Mouse (Mus musculus) midbrain, embryonic 12.5 days (tissue): ENCODE data around the gene Gm10961. TPM values are rescaled to one million over a fixed set of nuclear protein-coding genes. Genes with fewer than 3 reads are reported as not detected.
"Not testable (repeated sequence)": the region's sequence is repeated elsewhere in the genome, so short reads cannot be mapped to it uniquely, and the experiment has no call there.

ENCODE experiments used
- ATAC-seq: fragments of 200-750 bp; cut with Nextera tagmentation; 2 replicates; pipeline ENCODE4 v1.8.0; 2017; ENCODE audit warnings: low read depth, moderate TSS enrichment, moderate library complexity; ENCODE audit not compliant: low FRiP score
- H3K27ac ChIP-seq: fragments of 300-500 bp; sonication (generic); replicated peaks from 2 replicates; pipeline ENCODE4 v1.5.1; 2016; ENCODE audit warnings: mild to moderate bottlenecking
- H3K27me3 ChIP-seq: fragments of 300-500 bp; sonication (generic); 2 replicates; pipeline ENCODE4 v1.6.1; 2016; ENCODE audit warnings: mild to moderate bottlenecking
- H3K36me3 ChIP-seq: fragments of 300-500 bp; sonication (generic); 2 replicates; pipeline ENCODE4 v1.6.1; 2016
- H3K4me1 ChIP-seq: fragments of 300-500 bp; sonication (generic); 2 replicates; pipeline ENCODE4 v1.6.1; 2016
- H3K4me2 ChIP-seq: fragments of 300-500 bp; sonication (generic); replicated peaks from 2 replicates; pipeline ENCODE4 v1.6.1; 2016; ENCODE audit warnings: mild to moderate bottlenecking, moderate library complexity
- H3K4me3 ChIP-seq: fragments of 300-500 bp; sonication (generic); 2 replicates; pipeline ENCODE4 v1.5.1; 2016; ENCODE audit warnings: mild to moderate bottlenecking
- H3K9ac ChIP-seq: fragments of 300-500 bp; sonication (generic); replicated peaks from 2 replicates; pipeline ENCODE4 v1.6.1; 2016; ENCODE audit warnings: mild to moderate bottlenecking, moderate library complexity
- H3K9me3 ChIP-seq: fragments of 300-500 bp; sonication (generic); 2 replicates; pipeline ENCODE4 v1.6.1; 2016; ENCODE audit warnings: mild to moderate bottlenecking
- WGBS: fragments of 180-500 bp; shearing (Covaris S2); methylation state at CpG from one replicate; pipeline ENCODE4 v1.1.7; 2016; 5-methylcytosine and 5-hydroxymethylcytosine counted together
- polyA plus RNA-seq: library from polyadenylated mRNA; unstranded; fragments of >200 nt; fragmentation: Nextera tagmentation; extraction: Ambion mirVana; gene quantifications from 2 replicates; pipeline ENCODE4 v1.2.1, GENCODE M21; 2016

The Gm10961 gene
- polyA plus RNA-seq, 1 experiment from 2014 or later: not detected

GRCm38 (mm10) chr3:107636236-107636635 lies 5.1 kb downstream of the Gm10961 start:
- H3K9me3 ChIP-seq: no peaks in the 10 kb centered on the region
- H3K4me3 ChIP-seq: no peak overlapping the region
- H3K9ac ChIP-seq: no peak overlapping the region
- WGBS: 74% methylated on average over 3 of the region's 3 CpGs
- H3K4me1 ChIP-seq: no peaks in the 10 kb centered on the region
- H3K27ac ChIP-seq: no peak overlapping the region
- ATAC-seq: no peak
- H3K4me2 ChIP-seq: no peak overlapping the region
- no peaks in the 10 kb centered on the region for H3K27me3 ChIP-seq
- H3K36me3 ChIP-seq: no peaks in the 10 kb centered on the region

GRCm38 (mm10) chr3:107637606-107638172 lies 6.6 kb downstream of the Gm10961 start:
- H3K9ac ChIP-seq: no peak overlapping the region
- H3K36me3 ChIP-seq: no peaks in the 10 kb centered on the region
- no peak for ATAC-seq
- 72% methylated on average over 5 of the region's 5 CpGs for WGBS
- no peak overlapping the region for H3K27ac ChIP-seq
- H3K4me2 ChIP-seq: no peak overlapping the region
- H3K4me1 ChIP-seq: no peaks in the 10 kb centered on the region
- H3K9me3 ChIP-seq: no peaks in the 10 kb centered on the region
- no peaks in the 10 kb centered on the region for H3K27me3 ChIP-seq
- no peak overlapping the region for H3K4me3 ChIP-seq

- no peak overlapping the region for H3K9ac ChIP-seq
- 94% methylated on average over 3 of the region's 3 CpGs for WGBS
- H3K27ac ChIP-seq: no peak overlapping the region
- no peak for ATAC-seq
- no peaks in the 10 kb centered on the region for H3K36me3 ChIP-seq
- no peaks in the 10 kb centered on the region for H3K4me1 ChIP-seq
- no peak overlapping the region for H3K4me2 ChIP-seq
- no peaks in the 10 kb centered on the region for H3K9me3 ChIP-seq
- no peaks in the 10 kb centered on the region for H3K27me3 ChIP-seq
- no peak overlapping the region for H3K4me3 ChIP-seq
These were observed 15.8 kb downstream of the Gm10961 start for GRCm38 (mm10) chr3:107646947-107647346.

- not testable (repeated sequence) for H3K4me2 ChIP-seq, H3K36me3 ChIP-seq, H3K9me3 ChIP-seq, H3K4me1 ChIP-seq, H3K27ac ChIP-seq, H3K27me3 ChIP-seq, ATAC-seq, H3K9ac ChIP-seq, H3K4me3 ChIP-seq
- WGBS: 80% methylated on average over 5 of the region's 5 CpGs
These were observed 19.2 kb downstream of the Gm10961 start for GRCm38 (mm10) chr3:107650276-107650675.

- no peak overlapping the region for H3K27ac ChIP-seq
- no peak for ATAC-seq
- no peaks in the 10 kb centered on the region for H3K4me1 ChIP-seq
- H3K27me3 ChIP-seq: no peaks in the 10 kb centered on the region
- no peak overlapping the region for H3K9ac ChIP-seq
- WGBS: 97% methylated on average over 3 of the region's 3 CpGs
- H3K9me3 ChIP-seq: no peaks in the 10 kb centered on the region
- H3K36me3 ChIP-seq: no peaks in the 10 kb centered on the region
- H3K4me3 ChIP-seq: no peak overlapping the region
- H3K4me2 ChIP-seq: no peak overlapping the region
These were observed 21.8 kb downstream of the Gm10961 start for GRCm38 (mm10) chr3:107652968-107653367.

GRCm38 (mm10) chr3:107654861-107655260 lies 23.7 kb downstream of the Gm10961 start:
- H3K4me2 ChIP-seq: no peak overlapping the region
- ATAC-seq: no peak
- no peaks in the 10 kb centered on the region for H3K27me3 ChIP-seq
- H3K36me3 ChIP-seq: peaks cover 7% of the 10 kb centered on the region
- no peak overlapping the region for H3K4me3 ChIP-seq
- no peak overlapping the region for H3K9ac ChIP-seq
- 84% methylated on average over 3 of the region's 3 CpGs for WGBS
- no peak overlapping the region for H3K27ac ChIP-seq
- H3K4me1 ChIP-seq: no peaks in the 10 kb centered on the region
- no peaks in the 10 kb centered on the region for H3K9me3 ChIP-seq

GRCm38 (mm10) chr3:107655491-107655890 lies 24.4 kb downstream of the Gm10961 start:
- H3K4me1 ChIP-seq: no peaks in the 10 kb centered on the region
- no peak overlapping the region for H3K27ac ChIP-seq
- no peak overlapping the region for H3K9ac ChIP-seq
- ATAC-seq: no peak
- H3K36me3 ChIP-seq: peaks cover 13% of the 10 kb centered on the region
- no peak overlapping the region for H3K4me2 ChIP-seq
- 75% methylated on average over 3 of the region's 3 CpGs for WGBS
- H3K4me3 ChIP-seq: no peak overlapping the region
- H3K9me3 ChIP-seq: no peaks in the 10 kb centered on the region
- no peaks in the 10 kb centered on the region for H3K27me3 ChIP-seq

- 94% methylated on average over 2 of the region's 2 CpGs for WGBS
- no peak for ATAC-seq
- H3K9me3 ChIP-seq: no peaks in the 10 kb centered on the region
These were observed 25.0 kb downstream of the Gm10961 start for GRCm38 (mm10) chr3:107656151-107656550.

GRCm38 (mm10) chr3:107656888-107657287 lies 25.8 kb downstream of the Gm10961 start:
- Histone ChIP-seq H3K4me3 (no peak overlapping the region), H3K27me3 (no peaks in the 10 kb centered on the region), H3K9me3 (no peaks in the 10 kb centered on the region), H3K36me3 (peaks cover 20% of the 10 kb centered on the region), H3K27ac (no peak overlapping the region), H3K9ac (no peak overlapping the region), H3K4me1 (no peaks in the 10 kb centered on the region), H3K4me2 (no peak overlapping the region)
- 91% methylated on average over 4 of the region's 4 CpGs for WGBS
- no peak for ATAC-seq

More at GRCm38 (mm10) chr3:107656151-107656550, 25.0 kb downstream of the Gm10961 start:
- Histone ChIP-seq H3K36me3 (peaks cover 19% of the 10 kb centered on the region), H3K27me3 (no peaks in the 10 kb centered on the region), H3K4me2 (no peak overlapping the region), H3K27ac (no peak overlapping the region), H3K4me3 (no peak overlapping the region), H3K4me1 (no peaks in the 10 kb centered on the region), H3K9ac (no peak overlapping the region)

GRCm38 (mm10) chr3:107659000-107659399 lies 27.9 kb downstream of the Gm10961 start:
- H3K36me3 ChIP-seq: peaks cover 38% of the 10 kb centered on the region
- H3K9me3 ChIP-seq: no peaks in the 10 kb centered on the region
- H3K4me3 ChIP-seq: no peak overlapping the region
- no peaks in the 10 kb centered on the region for H3K27me3 ChIP-seq
- H3K4me2 ChIP-seq: no peak overlapping the region
- no peaks in the 10 kb centered on the region for H3K4me1 ChIP-seq
- no peak overlapping the region for H3K9ac ChIP-seq
- 84% methylated on average over 1 of the region's 1 CpGs for WGBS
- H3K27ac ChIP-seq: no peak overlapping the region
- ATAC-seq: no peak

- H3K4me1 ChIP-seq: no peaks in the 10 kb centered on the region
- H3K27me3 ChIP-seq: no peaks in the 10 kb centered on the region
- no peak overlapping the region for H3K4me2 ChIP-seq
- WGBS: 96% methylated on average over 1 of the region's 1 CpGs
- no peak overlapping the region for H3K4me3 ChIP-seq
- H3K9ac ChIP-seq: no peak overlapping the region
- no peak for ATAC-seq
- H3K27ac ChIP-seq: no peak overlapping the region
- H3K36me3 ChIP-seq: peaks cover 90% of the 10 kb centered on the region
- H3K9me3 ChIP-seq: no peaks in the 10 kb centered on the region
These were observed 33.5 kb downstream of the Gm10961 start for GRCm38 (mm10) chr3:107664641-107665040.

- Histone ChIP-seq H3K36me3 (peaks cover 93% of the 10 kb centered on the region), H3K4me3 (no peak overlapping the region), H3K27ac (no peak overlapping the region), H3K4me2 (no peak overlapping the region), H3K9ac (no peak overlapping the region), H3K4me1 (no peaks in the 10 kb centered on the region), H3K27me3 (no peaks in the 10 kb centered on the region), H3K9me3 (no peaks in the 10 kb centered on the region)
- no peak for ATAC-seq
- 92% methylated on average over 6 of the region's 6 CpGs for WGBS
These were observed 36.3 kb downstream of the Gm10961 start for GRCm38 (mm10) chr3:107667426-107667825.

GRCm38 (mm10) chr3:107668786-107669185 lies 37.7 kb downstream of the Gm10961 start:
- H3K4me3 ChIP-seq: no peak overlapping the region
- no peak overlapping the region for H3K4me2 ChIP-seq
- H3K27ac ChIP-seq: no peak overlapping the region
- no peaks in the 10 kb centered on the region for H3K4me1 ChIP-seq
- no peaks in the 10 kb centered on the region for H3K27me3 ChIP-seq
- H3K36me3 ChIP-seq: peaks cover 88% of the 10 kb centered on the region
- H3K9me3 ChIP-seq: no peaks in the 10 kb centered on the region
- WGBS: 94% methylated on average over 7 of the region's 7 CpGs
- ATAC-seq: no peak
- H3K9ac ChIP-seq: no peak overlapping the region
